Mouse (Mus musculus) neural tube, embryonic 14.5 days (tissue): ENCODE results near the gene Kat8. TPM values are rescaled to one million over a fixed set of nuclear protein-coding genes. Genes with fewer than 3 reads are reported as not detected.

Source experiments
- ATAC-seq: fragments of 200-750 bp; cut with Nextera tagmentation; 2 replicates; pipeline ENCODE4 v1.8.0; 2017; ENCODE audit warnings: low read depth, mild to moderate bottlenecking, moderate TSS enrichment, moderate library complexity
- H3K27ac ChIP-seq: fragments of 300-500 bp; sonication (generic); 2 replicates; pipeline ENCODE4 v1.5.1; 2014; ENCODE audit warnings: low read depth, mild to moderate bottlenecking, control low read depth, low read length, moderate library complexity, mixed read lengths
- H3K27me3 ChIP-seq: fragments of 300-500 bp; sonication (generic); 2 replicates; pipeline ENCODE4 v1.6.1; 2014; ENCODE audit warnings: low read length; ENCODE audit not compliant: control insufficient read depth, insufficient read depth
- H3K36me3 ChIP-seq: fragments of 300-500 bp; sonication (generic); 2 replicates; pipeline ENCODE4 v1.6.1; 2014; ENCODE audit warnings: low read length, mixed read lengths; ENCODE audit not compliant: control insufficient read depth, insufficient read depth
- H3K4me1 ChIP-seq: fragments of 300-500 bp; sonication (generic); 2 replicates; pipeline ENCODE4 v1.6.1; 2014; ENCODE audit warnings: low read length; ENCODE audit not compliant: control insufficient read depth, insufficient read depth
- H3K4me2 ChIP-seq: fragments of 300-500 bp; sonication (generic); 2 replicates; pipeline ENCODE4 v1.6.1; 2014; ENCODE audit warnings: mild to moderate bottlenecking, low read depth, low read length, control low read depth
- H3K4me3 ChIP-seq: fragments of 300-500 bp; sonication (generic); 2 replicates; pipeline ENCODE4 v1.5.1; 2014; ENCODE audit warnings: low read depth, low read length, control low read depth, mixed read lengths
- H3K9ac ChIP-seq: fragments of 300-500 bp; sonication (generic); replicated peaks from 2 replicates; pipeline ENCODE4 v1.6.1; 2014; ENCODE audit warnings: low read depth, mild to moderate bottlenecking, control low read depth, low read length, mixed read lengths
- H3K9me3 ChIP-seq: fragments of 300-500 bp; sonication (generic); 2 replicates; pipeline ENCODE4 v1.6.1; 2016; ENCODE audit warnings: low read length; ENCODE audit not compliant: control insufficient read depth
- WGBS: fragments of 180-500 bp; shearing (Covaris S2); extraction: QIAGEN DNeasy Blood & Tissue Kit; methylation state at CpG from one replicate; pipeline ENCODE4 v1.1.7; 2014; 5-methylcytosine and 5-hydroxymethylcytosine counted together
- polyA plus RNA-seq: library from polyadenylated mRNA; unstranded; fragments of >200 nt; fragmentation: Nextera tagmentation; extraction: Ambion mirVana; gene quantifications from 2 replicates; pipeline ENCODE4 v1.2.1, GENCODE M21; 2014

The Kat8 gene
- polyA plus RNA-seq, 1 experiment from 2014 or later: 49.4 TPM

- Histone ChIP-seq H3K4me1 (no peaks in the 10 kb centered on the region), H3K9ac (no peak within 1 kb of the TSS), H3K4me2 (no peak within 1 kb of the TSS), H3K36me3 (no peaks in the 10 kb centered on the region), H3K27ac (no peak within 1 kb of the TSS), H3K4me3 (no peak within 1 kb of the TSS), H3K27me3 (peaks cover 9% of the 10 kb centered on the region), H3K9me3 (no peaks in the 10 kb centered on the region)
- ATAC-seq: no peak
- WGBS: 92% methylated on average over 6 of the region's 6 CpGs
Observed at GRCm38 (mm10) chr7:127946470-127947023, 34.2 kb downstream of the Kat8 start, which contains the start of gene Prss36. Prss36 (minus strand) TSS chr7:127946725.

- H3K4me1 ChIP-seq: no peaks in the 10 kb centered on the region
- H3K9ac ChIP-seq: no peak overlapping the region
- no peak overlapping the region for H3K4me3 ChIP-seq
- H3K36me3 ChIP-seq: no peaks in the 10 kb centered on the region
- no peaks in the 10 kb centered on the region for H3K27me3 ChIP-seq
- WGBS: 44% methylated on average over 13 of the region's 13 CpGs
- H3K9me3 ChIP-seq: no peaks in the 10 kb centered on the region
- ATAC-seq: no peak
- no peak overlapping the region for H3K27ac ChIP-seq
- H3K4me2 ChIP-seq: no peak overlapping the region
Observed at GRCm38 (mm10) chr7:127952864-127953581, 40.7 kb downstream of the Kat8 start.

DNA sequence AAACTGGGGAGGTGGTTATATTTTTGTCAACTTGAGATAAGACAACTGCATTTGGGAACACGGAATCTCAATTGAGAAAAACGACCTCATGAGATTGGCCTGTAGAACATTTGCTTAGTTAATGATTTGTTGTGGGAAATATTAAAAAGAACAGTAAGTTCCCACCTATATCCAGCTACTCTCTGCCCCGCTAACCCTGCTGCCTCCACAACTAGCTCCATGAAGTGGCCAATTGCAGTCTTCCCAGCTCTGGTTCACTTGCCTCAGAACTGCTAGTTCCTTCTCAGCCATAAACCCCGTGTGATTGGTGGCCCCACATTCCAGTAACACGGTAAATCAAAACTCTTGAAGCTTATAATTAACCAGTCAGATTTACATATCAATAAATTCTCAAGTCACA is 47.0 kb downstream of the Kat8 start:
- Histone ChIP-seq H3K36me3 (no peaks in the 10 kb centered on the region), H3K27ac (no peak overlapping the region), H3K4me1 (no peaks in the 10 kb centered on the region), H3K9me3 (no peaks in the 10 kb centered on the region), H3K4me3 (no peak overlapping the region), H3K4me2 (no peak overlapping the region), H3K9ac (no peak overlapping the region), H3K27me3 (no peaks in the 10 kb centered on the region)
- 61% methylated on average over 5 of the region's 5 CpGs for WGBS
- no peak for ATAC-seq

DNA sequence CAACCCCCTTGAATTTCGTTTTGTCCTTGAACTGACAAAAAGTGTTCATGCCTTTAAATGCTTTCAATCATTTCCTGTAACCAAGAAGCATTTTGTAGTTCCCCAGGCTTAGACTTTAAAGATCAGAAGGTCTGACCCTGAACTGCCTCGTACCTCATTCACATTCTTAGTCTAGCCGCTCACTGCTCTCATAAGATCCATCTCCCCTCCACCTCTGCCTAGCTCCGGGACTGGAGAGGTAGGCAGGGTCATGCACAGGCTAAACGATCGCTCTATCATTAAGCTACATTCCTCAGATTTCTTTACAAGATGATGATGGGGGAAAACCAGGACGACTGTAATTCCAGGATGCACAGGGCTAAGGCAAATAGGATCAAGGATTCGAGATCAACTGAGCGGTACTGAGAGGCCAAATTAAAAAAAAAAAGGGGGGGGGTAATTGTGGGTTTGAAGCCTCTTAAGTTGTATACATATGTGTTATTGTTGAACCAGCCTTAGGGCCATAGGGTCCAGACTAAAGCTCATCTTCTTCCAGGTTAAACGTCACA is 54.1 kb downstream of the Kat8 start:
- Histone ChIP-seq H3K4me2 (peak overlapping the region; percentile 71), H3K9me3 (no peaks in the 10 kb centered on the region), H3K9ac (peak overlapping the region; percentile 98), H3K4me1 (peaks cover 12% of the 10 kb centered on the region), H3K4me3 (peak overlapping the region; percentile 98), H3K27ac (peak overlapping the region; percentile 98), H3K27me3 (no peaks in the 10 kb centered on the region; the same call in 1 of the 2 replicates), H3K36me3 (peaks cover 15% of the 10 kb centered on the region)
- ATAC-seq: no peak; the same call in 1 of the 2 replicates
- WGBS: 11% methylated on average over 10 of the region's 10 CpGs

- Histone ChIP-seq H3K36me3 (peaks cover 23% of the 10 kb centered on the region), H3K27ac (peak within 1 kb of the TSS; percentile 98), H3K9ac (peak within 1 kb of the TSS; percentile 98), H3K4me3 (peak within 1 kb of the TSS; percentile 98), H3K9me3 (no peaks in the 10 kb centered on the region), H3K4me2 (peak within 1 kb of the TSS; percentile 98), H3K4me1 (peaks cover 12% of the 10 kb centered on the region), H3K27me3 (no peaks in the 10 kb centered on the region; the same call in 1 of the 2 replicates)
- peak; percentile 93 for ATAC-seq
- under 1% methylated on average over 92 of the region's 92 CpGs for WGBS
Observed at GRCm38 (mm10) chr7:127967004-127967921, 54.9 kb downstream of the Kat8 start, which contains the start of gene Fus. Fus (plus strand) TSS chr7:127967457.

- peaks cover 12% of the 10 kb centered on the region for H3K4me1 ChIP-seq
- 2% methylated on average over 42 of the region's 42 CpGs for WGBS
- peak overlapping the region; percentile 98 for H3K27ac ChIP-seq
- H3K4me2 ChIP-seq: peak overlapping the region; percentile 98
- peaks cover 32% of the 10 kb centered on the region for H3K36me3 ChIP-seq
- H3K4me3 ChIP-seq: peak overlapping the region; percentile 98
- peak overlapping the region; percentile 98 for H3K9ac ChIP-seq
- H3K27me3 ChIP-seq: no peaks in the 10 kb centered on the region; the same call in 1 of the 2 replicates
- no peaks in the 10 kb centered on the region for H3K9me3 ChIP-seq
- ATAC-seq: no peak
Observed at GRCm38 (mm10) chr7:127967922-127968828, 55.9 kb downstream of the Kat8 start.

DNA sequence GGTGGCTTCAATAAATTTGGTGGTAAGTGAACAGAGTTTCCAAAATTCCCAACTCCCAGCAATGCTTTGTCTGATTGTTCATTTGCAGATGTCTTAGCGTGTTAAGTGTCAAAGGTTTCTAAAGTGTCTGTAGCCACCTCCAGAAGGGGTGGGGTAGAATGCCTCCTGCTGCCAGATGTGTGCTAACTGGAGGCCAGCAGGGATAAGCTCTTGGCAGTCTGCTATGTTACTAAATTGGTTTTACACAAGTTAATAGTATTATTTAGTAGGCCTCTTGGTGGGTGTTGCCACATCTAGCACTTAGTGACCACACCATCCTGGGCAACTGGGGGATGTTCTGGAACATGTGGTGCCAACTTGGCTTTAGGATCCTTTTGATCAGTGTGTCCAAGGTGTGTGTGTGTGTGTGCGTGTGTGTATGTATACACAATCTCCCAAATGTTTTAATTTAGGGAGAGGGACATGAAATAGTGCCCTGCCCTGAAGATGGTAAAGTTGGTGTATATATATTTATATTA is 62.2 kb downstream of the Kat8 start:
- H3K4me3 ChIP-seq: no peak overlapping the region
- H3K9ac ChIP-seq: no peak overlapping the region
- H3K27ac ChIP-seq: 0 out of 2 replicates have a peak overlapping the region, but pooled peaks have one; percentile 23
- H3K27me3 ChIP-seq: no peaks in the 10 kb centered on the region
- no peaks in the 10 kb centered on the region for H3K9me3 ChIP-seq
- no peak overlapping the region for H3K4me2 ChIP-seq
- H3K4me1 ChIP-seq: peaks cover 2% of the 10 kb centered on the region; the same call in 1 of the 2 replicates
- no peak for ATAC-seq
- peaks cover 88% of the 10 kb centered on the region for H3K36me3 ChIP-seq
- WGBS: 92% methylated on average over 2 of the region's 2 CpGs
